12 mouse cellular contexts compared by ENCODE assay signal in the genomic region with DNA sequence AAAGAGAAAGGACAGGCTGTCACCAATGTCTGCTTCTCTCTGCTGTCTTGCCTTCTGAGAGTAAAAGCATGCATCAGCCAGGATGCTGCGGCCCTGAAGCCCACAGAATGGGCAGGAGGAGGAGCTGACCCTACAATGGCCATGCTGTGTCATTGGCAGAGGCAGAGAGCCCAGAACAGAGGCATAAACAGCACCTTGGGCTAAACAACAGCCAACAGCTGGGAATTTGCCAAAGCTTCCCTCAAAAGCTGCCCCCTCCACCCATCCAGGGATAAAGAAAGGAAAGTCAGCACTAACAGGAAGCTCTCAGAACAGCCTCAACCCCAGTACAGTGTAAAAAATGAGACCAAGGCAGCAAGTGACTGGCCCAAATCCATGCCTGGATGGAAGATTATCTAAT. TPM values are rescaled to one million over a fixed set of nuclear protein-coding genes. Genes with fewer than 3 reads are reported as not detected.
DNase-seq lines count a peak whose midpoint lies in the region; ATAC-seq and TF ChIP-seq lines count a peak whose summit lies in the region.
"Had no signal": no experiment of that assay in that cellular context is flagged by ENCODE, and none has a peak within 500 bp of the region (broad histone marks: within the 10 kb centered on the region; RNA-seq: fewer than 3 reads in every experiment).

No protein-coding gene starts in this region.

- 0% methylated on average over 1 of the region's 1 CpGs for WGBS in forebrain, embryonic 15.5 days
- WGBS in forebrain, embryonic 11.5 days, result 29% methylated on average over 1 of the region's 1 CpGs
- WGBS in midbrain, postnatal 0 days, result 18% methylated on average over 1 of the region's 1 CpGs
- WGBS in midbrain, embryonic 10.5 days, result 44% methylated on average over 1 of the region's 1 CpGs

- intact Hi-C loops in gastrocnemius, postnatal 36 days (cut with DNase I), result no loop called here

- H3K9ac ChIP-seq in forebrain, embryonic 15.5 days (replicated peaks), result no peak overlapping the region
- H3K9ac ChIP-seq in forebrain, embryonic 11.5 days (ENCODE audit: low read length), result no peak overlapping the region
- no peak overlapping the region for H3K9ac ChIP-seq in midbrain, postnatal 0 days (replicated peaks; ENCODE audit: low read length, poor library complexity, severe bottlenecking)
- H3K9ac ChIP-seq: stomach, embryonic 15.5 days had no signal

- peaks cover 6% of the 10 kb centered on the region for H3K4me1 ChIP-seq in forebrain, embryonic 15.5 days
- no peaks in the 10 kb centered on the region for H3K4me1 ChIP-seq in forebrain, embryonic 11.5 days (replicated peaks; ENCODE audit: control insufficient read depth, insufficient read depth, low read length)
- H3K4me1 ChIP-seq in midbrain, postnatal 0 days (ENCODE audit: insufficient read depth, low read length), result no peaks in the 10 kb centered on the region
- H3K4me1 ChIP-seq in midbrain, embryonic 10.5 days, result no peaks in the 10 kb centered on the region
- H3K4me1 ChIP-seq: megakaryocyte, embryonic 14.5 days; stomach, embryonic 15.5 days had no signal

- no peak for DNase-seq in forebrain, embryonic 11.5 days (ENCODE audit: low spot score)
- peak; percentile 53 for DNase-seq in midbrain, postnatal 0 days (ENCODE audit: low spot score)
- DNase-seq in midbrain, embryonic 10.5 days (ENCODE audit: low spot score), result no peak
- peak in 1 of 2 experiments; percentile 31 for DNase-seq in layer of hippocampus, adult 2 months (ENCODE audit: low spot score in 2 of 2)
- DNase-seq in urinary bladder, postnatal 10 days (ENCODE audit: low spot score), result no peak
- no peak for DNase-seq in gastrocnemius, postnatal 36 days

- H3K27me3 ChIP-seq in forebrain, embryonic 15.5 days, result no peaks in the 10 kb centered on the region
- H3K27me3 ChIP-seq in forebrain, embryonic 11.5 days (ENCODE audit: control insufficient read depth, insufficient read depth, low read length), result no peaks in the 10 kb centered on the region
- no peaks in the 10 kb centered on the region for H3K27me3 ChIP-seq in midbrain, postnatal 0 days (ENCODE audit: insufficient read depth, low read length)
- peaks cover 7% of the 10 kb centered on the region for H3K27me3 ChIP-seq in midbrain, embryonic 10.5 days (ENCODE audit: low read depth, poor library complexity, severe bottlenecking)
- no peaks in the 10 kb centered on the region for H3K27me3 ChIP-seq in myocyte (ENCODE audit: control insufficient read depth, insufficient read depth, insufficient read length)
- H3K27me3 ChIP-seq: stomach, embryonic 15.5 days had no signal

- no peak overlapping the region for H3K4me3 ChIP-seq in forebrain, embryonic 15.5 days
- H3K4me3 ChIP-seq in forebrain, embryonic 11.5 days (ENCODE audit: low read depth, low read length), result no peak overlapping the region
- no peak overlapping the region for H3K4me3 ChIP-seq in midbrain, postnatal 0 days (ENCODE audit: low read depth, low read length)
- H3K4me3 ChIP-seq in midbrain, embryonic 10.5 days, result no peak overlapping the region
- H3K4me3 ChIP-seq in layer of hippocampus, adult 2 months, result no peak overlapping the region
- H3K4me3 ChIP-seq in myocyte, result no peak overlapping the region
- H3K4me3 ChIP-seq: erythroblast, embryonic 14.5 days; megakaryocyte, embryonic 14.5 days; stomach, embryonic 15.5 days had no signal

- no peaks in the 10 kb centered on the region for H3K9me3 ChIP-seq in forebrain, embryonic 15.5 days
- H3K9me3 ChIP-seq in forebrain, embryonic 11.5 days (ENCODE audit: control insufficient read depth, low read length), result no peaks in the 10 kb centered on the region
- no peaks in the 10 kb centered on the region for H3K9me3 ChIP-seq in midbrain, postnatal 0 days (ENCODE audit: low read length)
- H3K9me3 ChIP-seq in midbrain, embryonic 10.5 days (replicated peaks), result no peaks in the 10 kb centered on the region; the same call in 1 of the 2 replicates
- H3K9me3 ChIP-seq: stomach, embryonic 15.5 days had no signal

- ATAC-seq in forebrain, embryonic 15.5 days (replicated peaks), result 0 out of 2 replicates have a peak, but pooled peaks have one; percentile 46
- no peak for ATAC-seq in forebrain, embryonic 11.5 days (replicated peaks; ENCODE audit: low FRiP score)
- no peak for ATAC-seq in midbrain, postnatal 0 days (ENCODE audit: low FRiP score)

- H3K79me2 ChIP-seq in myocyte (ENCODE audit: control insufficient read depth, insufficient read depth), result no peaks in the 10 kb centered on the region

- no peak for TF ChIP-seq CTCF in midbrain, postnatal 0 days (IDR thresholded peaks at IDR 0.05)
- no peak for TF ChIP-seq CTCF in layer of hippocampus, adult 2 months (conservative IDR thresholded peaks at IDR 0.05)

- H3K4me2 ChIP-seq in forebrain, embryonic 15.5 days (replicated peaks), result no peak overlapping the region
- no peak overlapping the region for H3K4me2 ChIP-seq in forebrain, embryonic 11.5 days (ENCODE audit: low read depth, low read length, severe bottlenecking)
- no peak overlapping the region for H3K4me2 ChIP-seq in midbrain, postnatal 0 days (ENCODE audit: low read depth, low read length, poor library complexity, severe bottlenecking)
- peak overlapping the region; percentile 51 for H3K4me2 ChIP-seq in myocyte (ENCODE audit: low read depth)
- H3K4me2 ChIP-seq: stomach, embryonic 15.5 days had no signal

- TF ChIP-seq POLR2A in myocyte (IDR thresholded peaks at IDR 0.05; ENCODE audit: insufficient read length, low read depth), result no peak

- H3ac ChIP-seq in myocyte (ENCODE audit: control insufficient read depth, insufficient read length), result no peak overlapping the region

- no peak overlapping the region for H3K27ac ChIP-seq in forebrain, embryonic 15.5 days (replicated peaks)
- no peak overlapping the region for H3K27ac ChIP-seq in forebrain, embryonic 11.5 days (ENCODE audit: low read depth, low read length)
- H3K27ac ChIP-seq in midbrain, postnatal 0 days (ENCODE audit: low read depth, low read length), result no peak overlapping the region
- no peak overlapping the region for H3K27ac ChIP-seq in midbrain, embryonic 10.5 days (replicated peaks)
- H3K27ac ChIP-seq in layer of hippocampus, adult 2 months, result peak overlapping the region; percentile 77
- H3K27ac ChIP-seq: stomach, embryonic 15.5 days had no signal

- H3K36me3 ChIP-seq in forebrain, embryonic 15.5 days, result no peaks in the 10 kb centered on the region
- H3K36me3 ChIP-seq in forebrain, embryonic 11.5 days (ENCODE audit: control insufficient read depth, insufficient read depth, low read length), result no peaks in the 10 kb centered on the region
- no peaks in the 10 kb centered on the region for H3K36me3 ChIP-seq in midbrain, postnatal 0 days (ENCODE audit: insufficient read depth, low read length)
- H3K36me3 ChIP-seq in midbrain, embryonic 10.5 days, result no peaks in the 10 kb centered on the region
- no peaks in the 10 kb centered on the region for H3K36me3 ChIP-seq in myocyte (ENCODE audit: control insufficient read depth, insufficient read depth)
- H3K36me3 ChIP-seq: stomach, embryonic 15.5 days had no signal

TF ChIP-seq in myocyte, 11 proteins besides CTCF, POLR2A, EP300 and RAD21:
- TF ChIP-seq CEBPB (IDR thresholded peaks at IDR 0.05; ENCODE audit: insufficient read depth, poor library complexity, severe bottlenecking) (no peak), TCF3 (IDR thresholded peaks at IDR 0.05; ENCODE audit: insufficient read length, low read depth) (no peak), POLR2AphosphoS2 (IDR thresholded peaks at IDR 0.05; ENCODE audit: insufficient read length, low read depth) (no peak), SRF (IDR thresholded peaks at IDR 0.05; ENCODE audit: control insufficient read depth, insufficient read length, low read depth) (no peak), MAX (IDR thresholded peaks at IDR 0.05; ENCODE audit: low read depth) (no peak), MYOD1 (IDR thresholded peaks at IDR 0.05; ENCODE audit: control insufficient read depth in 1 of 3, insufficient read length in 2 of 3, low read depth in 2 of 3) (no peak), USF1 (IDR thresholded peaks at IDR 0.05; ENCODE audit: low read depth) (no peak), E2F4 (IDR thresholded peaks at IDR 0.05; ENCODE audit: insufficient read depth) (no peak), TCF12 (IDR thresholded peaks at IDR 0.05; ENCODE audit: insufficient read depth, poor library complexity, severe bottlenecking) (no peak), REST (IDR thresholded peaks at IDR 0.05; ENCODE audit: insufficient read depth, insufficient read length) (no peak), MYOG (IDR thresholded peaks at IDR 0.05; ENCODE audit: control insufficient read depth in 1 of 3, insufficient read depth in 1 of 3, insufficient read length in 2 of 3, low read depth in 2 of 3) (no peak)

RNA-seq across cellular contexts. Expression of gene Gm2115, which starts 6.3 kb away (rescaled TPM):
- 0.28 and 0.75 TPM in 2 replicates for polyA plus RNA-seq in forebrain, embryonic 15.5 days (2015; fragmentation: Nextera tagmentation; extraction: Ambion mirVana)
- 0.20 and 0.33 TPM in 2 replicates for polyA plus RNA-seq in forebrain, embryonic 11.5 days (2014; fragmentation: Nextera tagmentation; extraction: Ambion mirVana)
- 1.9 and 2.6 TPM in 2 replicates for total RNA-seq in midbrain, postnatal 0 days (2014; rRNA removed)
- 1.1 TPM in 2 replicates for polyA plus RNA-seq in midbrain, postnatal 0 days (2015; fragmentation: Nextera tagmentation; extraction: Ambion mirVana)
- polyA plus RNA-seq in midbrain, embryonic 10.5 days (2016; fragmentation: Nextera tagmentation; extraction: Ambion mirVana), result 0.26 and 0.30 TPM in 2 replicates
- total RNA-seq in layer of hippocampus, adult 2 months (2021), result 10 to 100 TPM; 81.8 to 82.2 TPM
- 3.5 TPM for polyA plus RNA-seq in myocyte (2012; fragmentation: generic; extraction: Trizol)
- total RNA-seq in gastrocnemius, postnatal 36 days (2021), result under 1 TPM; 0.07 to 0.10 TPM
- total RNA-seq: MEL had no signal
- polyA plus RNA-seq: erythroblast, embryonic 14.5 days had no signal
